Mouse (Mus musculus) T-cell, adult 2 months (primary cell): ENCODE measurements around the gene Slc22a12.
A peak's percentile ranks its signal among the peaks of the same experiment; 100 is the strongest.

Experiments
- DNase-seq: peaks from one replicate; pipeline ENCODE4 v3.0.0; 2022; ENCODE audit warnings: low spot score

Gene Slc22a12

GRCm38 (mm10) chr19:6493219-6493618 lies 49.6 kb downstream of the Slc22a12 start:
- no peak for DNase-seq

DNA sequence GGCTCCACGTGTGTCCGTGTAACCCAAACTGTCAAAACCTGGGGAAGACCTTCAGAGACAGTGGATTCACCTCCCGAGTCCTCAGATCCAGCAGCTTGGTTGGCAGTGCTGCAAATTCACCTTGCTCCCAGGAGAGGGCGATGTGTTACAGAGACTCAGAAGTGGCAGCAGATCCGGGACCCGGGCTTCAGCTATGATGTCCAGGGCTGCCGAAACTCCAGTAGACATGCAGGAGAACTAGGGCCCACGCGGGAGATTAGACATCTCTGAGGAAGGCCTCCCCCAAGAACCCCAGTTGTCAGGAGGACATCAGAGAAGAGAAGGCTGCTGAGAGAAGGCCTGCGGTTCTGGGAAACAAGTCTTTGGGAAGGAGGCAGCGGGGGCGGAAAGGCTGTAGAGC lies 50.7 kb downstream of the Slc22a12 start:
- DNase-seq: no peak

GRCm38 (mm10) chr19:6491538-6491937 lies 51.3 kb downstream of the Slc22a12 start:
- no peak for DNase-seq

DNA sequence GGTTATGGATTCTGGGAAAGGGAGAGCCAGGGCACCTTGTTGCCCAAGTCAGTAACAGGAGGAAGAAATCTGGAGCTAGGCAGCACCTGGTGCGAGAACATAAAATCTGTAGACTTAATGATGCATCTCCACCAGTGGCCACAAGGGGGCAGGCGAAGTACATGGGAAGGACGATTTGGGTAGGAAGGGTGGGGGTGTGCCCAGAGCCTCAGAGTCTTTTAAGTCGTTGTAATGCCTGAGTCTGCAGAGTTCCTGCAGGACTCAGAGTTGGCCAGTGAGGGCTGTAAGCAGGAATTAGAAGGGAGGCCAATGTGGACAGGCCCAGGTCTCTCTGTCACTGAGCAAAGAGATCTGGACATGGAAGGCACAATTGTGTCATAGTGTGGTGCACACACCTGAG lies 53.8 kb downstream of the Slc22a12 start:
- DNase-seq: peak; percentile 76
